Mouse (Mus musculus) ES-Bruce4 (cell line): Measurements from ENCODE around the gene Dock9. TPM values are rescaled to one million over a fixed set of nuclear protein-coding genes. Genes with fewer than 3 reads are reported as not detected.

Source experiments
- H3K27ac ChIP-seq: 2 replicates; pipeline ENCODE4 v1.5.1; 2012; ENCODE audit warnings: low read length, inconsistent platforms; ENCODE audit not compliant: insufficient read depth
- H3K27me3 ChIP-seq: 2 replicates; pipeline ENCODE4 v1.6.1; 2012; ENCODE audit warnings: mild to moderate bottlenecking, low read length, inconsistent platforms; ENCODE audit not compliant: control insufficient read depth, poor library complexity, insufficient read depth, severe bottlenecking
- H3K36me3 ChIP-seq: 2 replicates; pipeline ENCODE4 v1.6.1; 2012; ENCODE audit warnings: inconsistent platforms, mild to moderate bottlenecking, low read length, moderate library complexity; ENCODE audit not compliant: control insufficient read depth, poor library complexity, insufficient read depth, severe bottlenecking
- H3K4me1 ChIP-seq: one replicate; pipeline ENCODE4 v1.8.1; 2011; ENCODE audit warnings: low read length; ENCODE audit not compliant: control insufficient read depth, insufficient read depth
- H3K4me3 ChIP-seq: 2 replicates; pipeline ENCODE4 v1.5.1; 2011; ENCODE audit warnings: low read depth, mild to moderate bottlenecking, low read length
- H3K9ac ChIP-seq: 2 replicates; pipeline ENCODE4 v1.6.1; 2012; ENCODE audit warnings: low read depth, mild to moderate bottlenecking, inconsistent platforms; ENCODE audit not compliant: poor library complexity, severe bottlenecking
- H3K9me3 ChIP-seq: replicated peaks from 2 replicates; pipeline ENCODE4 v1.6.1; 2012; ENCODE audit warnings: mild to moderate bottlenecking, low read length, inconsistent platforms; ENCODE audit not compliant: control insufficient read depth, poor library complexity, insufficient read depth, severe bottlenecking
- CTCF ChIP-seq: IDR thresholded peaks from one replicate; pipeline ENCODE4 v1.8.1; 2011; ENCODE audit warnings: low read depth, low read length
- EP300 ChIP-seq: IDR thresholded peaks from 2 replicates; pipeline ENCODE4 v1.6.1; 2011; ENCODE audit warnings: low read depth, low read length; ENCODE audit not compliant: insufficient read depth
- POLR2A ChIP-seq: IDR thresholded peaks from one replicate; pipeline ENCODE4 v1.8.1; 2011; ENCODE audit warnings: low read length; ENCODE audit not compliant: insufficient read depth
- polyA plus RNA-seq: library from polyadenylated mRNA; stranded (reverse); fragments of >200 nt; gene quantifications from 2 replicates; pipeline ENCODE4 v1.2.4, GENCODE M21; 2011; ENCODE audit warnings: low read depth; ENCODE audit not compliant: missing spikeins, insufficient read depth, insufficient read length

Dock9 gene
- polyA plus RNA-seq, 1 experiment: 21.0 TPM

DNA sequence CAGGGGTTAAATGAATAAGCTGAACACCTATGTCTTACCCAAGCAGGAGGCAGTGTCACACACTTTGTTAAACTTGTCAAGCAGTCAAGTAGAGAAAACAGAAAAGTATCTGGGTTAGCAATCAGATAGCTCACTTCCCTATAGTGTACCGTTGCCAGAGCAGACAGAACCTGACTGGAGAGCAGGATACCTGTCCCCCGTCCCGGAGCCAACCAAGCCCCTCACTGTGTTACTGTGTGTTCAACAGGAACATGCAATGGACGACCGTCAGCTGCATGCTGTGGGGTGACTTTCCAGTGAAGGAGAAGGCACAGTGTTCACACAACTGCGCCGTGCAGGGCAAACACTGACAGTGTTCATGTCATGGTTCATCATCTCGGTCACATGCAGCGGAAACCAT lies 205.3 kb downstream of the Dock9 start:
- no peaks in the 10 kb centered on the region for H3K36me3 ChIP-seq

DNA sequence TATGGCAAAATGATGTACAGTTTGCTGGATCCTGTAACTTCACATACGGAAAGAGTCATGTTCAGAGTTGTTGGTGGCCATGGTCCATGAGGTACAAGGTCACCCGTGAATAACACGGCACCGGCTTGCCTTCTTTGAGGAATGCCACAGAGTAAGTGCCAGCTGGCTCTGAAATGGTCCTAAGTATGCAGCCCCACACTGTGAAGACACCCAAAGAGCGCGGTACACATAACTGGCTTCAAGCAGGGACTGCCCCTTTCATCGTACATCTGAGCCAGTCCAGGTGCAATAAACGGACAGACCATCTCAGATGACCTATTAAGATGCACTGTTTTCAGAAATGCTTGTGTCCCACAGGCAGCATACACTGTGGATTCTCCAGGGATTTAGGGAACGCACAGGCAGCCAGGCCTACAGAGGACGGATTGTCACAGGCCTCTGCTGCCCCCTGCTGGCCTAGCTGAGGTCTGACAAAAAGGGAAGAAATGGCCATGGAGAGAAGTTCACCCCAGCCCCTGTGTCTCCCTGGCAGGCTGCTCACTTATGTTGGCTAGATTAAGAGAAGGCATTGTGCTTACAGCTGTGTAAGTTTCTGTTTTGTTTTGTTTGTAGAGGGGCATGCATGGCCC lies 208.4 kb downstream of the Dock9 start:
- Histone ChIP-seq H3K27me3 (no peaks in the 10 kb centered on the region), H3K36me3 (no peaks in the 10 kb centered on the region), H3K4me1 (no peaks in the 10 kb centered on the region), H3K9me3 (no peaks in the 10 kb centered on the region), H3K9ac (no peak overlapping the region), H3K4me3 (no peak overlapping the region), H3K27ac (no peak overlapping the region)
- TF ChIP-seq CTCF (peak; percentile 95), EP300 (no peak)

More for the DNA sequence above, 205.3 kb downstream of the Dock9 start:
- TF ChIP-seq POLR2A (no peak), CTCF (no peak), EP300 (no peak)
- Histone ChIP-seq H3K9me3 (no peaks in the 10 kb centered on the region), H3K4me1 (no peaks in the 10 kb centered on the region), H3K27ac (no peak overlapping the region), H3K4me3 (no peak overlapping the region), H3K9ac (no peak overlapping the region), H3K27me3 (no peaks in the 10 kb centered on the region)

DNA sequence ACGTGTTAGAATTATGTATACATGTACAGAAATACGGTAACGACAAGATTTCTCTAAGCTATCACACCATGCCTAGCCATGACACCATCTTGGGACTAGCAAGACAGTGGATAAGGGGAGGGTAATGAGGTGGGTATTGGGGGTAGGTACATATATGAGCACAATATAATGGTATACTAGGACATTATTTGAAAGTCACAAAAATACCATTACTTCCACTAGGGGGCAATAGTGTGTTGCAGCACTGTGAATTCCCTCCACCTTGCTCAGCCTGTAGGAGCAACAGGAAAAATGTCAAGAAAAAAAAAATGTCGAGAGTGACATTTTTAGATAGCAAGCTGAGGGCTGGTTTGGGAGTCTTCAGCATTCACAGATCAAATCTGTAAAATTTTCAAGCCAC lies 209.2 kb downstream of the Dock9 start:
- Histone ChIP-seq H3K9me3 (no peaks in the 10 kb centered on the region), H3K9ac (no peak overlapping the region), H3K36me3 (no peaks in the 10 kb centered on the region), H3K4me1 (no peaks in the 10 kb centered on the region), H3K4me3 (no peak overlapping the region), H3K27ac (no peak overlapping the region), H3K27me3 (no peaks in the 10 kb centered on the region)
- TF ChIP-seq CTCF (no peak), EP300 (no peak), POLR2A (no peak)

DNA sequence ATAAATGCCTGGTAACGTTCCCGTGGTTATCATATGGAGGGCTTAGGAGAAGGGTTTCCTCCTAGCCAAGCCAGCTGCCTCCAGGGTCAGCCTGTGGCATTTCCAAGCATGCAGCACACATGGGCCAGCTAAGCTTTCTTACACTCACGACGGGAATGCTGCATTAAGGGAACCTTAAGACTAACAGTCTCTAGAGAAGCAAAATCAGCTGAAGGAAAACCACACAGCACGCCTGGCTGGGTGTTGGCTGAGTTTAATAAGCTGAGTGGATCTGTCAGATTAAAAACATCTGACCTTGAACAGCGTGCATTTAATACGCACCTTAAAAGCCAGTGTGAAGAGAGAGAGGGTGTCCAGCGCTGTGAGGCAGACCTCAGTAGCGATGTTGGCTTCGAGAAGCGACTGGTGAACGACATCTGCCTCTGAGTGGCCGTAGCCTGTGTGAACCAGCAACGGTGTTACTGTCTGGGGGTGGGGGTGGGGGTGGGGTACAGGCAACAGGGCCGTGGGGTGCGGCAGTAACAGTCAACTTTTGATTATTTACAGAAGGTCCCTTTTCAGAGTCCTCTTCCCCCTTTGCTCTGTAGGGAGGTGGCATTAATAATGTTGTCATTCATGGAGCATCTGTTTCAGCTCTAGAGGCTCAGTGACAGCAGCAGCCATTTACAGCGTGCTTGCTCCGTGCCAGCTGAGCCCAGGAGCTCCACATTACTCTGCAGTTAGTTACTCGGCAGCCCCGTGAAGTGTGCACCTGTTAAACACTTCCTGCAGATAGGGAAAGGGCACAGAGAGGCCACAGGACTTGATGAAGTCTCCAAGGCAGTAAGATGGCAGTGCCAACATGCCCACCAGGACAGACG lies 211.5 kb downstream of the Dock9 start:
- Histone ChIP-seq H3K4me3 (no peak overlapping the region), H3K27me3 (no peaks in the 10 kb centered on the region), H3K36me3 (no peaks in the 10 kb centered on the region), H3K4me1 (no peaks in the 10 kb centered on the region), H3K27ac (no peak overlapping the region), H3K9me3 (no peaks in the 10 kb centered on the region), H3K9ac (no peak overlapping the region)
- TF ChIP-seq EP300: no peak
- no peak for TF ChIP-seq POLR2A
- no peak for TF ChIP-seq CTCF

DNA sequence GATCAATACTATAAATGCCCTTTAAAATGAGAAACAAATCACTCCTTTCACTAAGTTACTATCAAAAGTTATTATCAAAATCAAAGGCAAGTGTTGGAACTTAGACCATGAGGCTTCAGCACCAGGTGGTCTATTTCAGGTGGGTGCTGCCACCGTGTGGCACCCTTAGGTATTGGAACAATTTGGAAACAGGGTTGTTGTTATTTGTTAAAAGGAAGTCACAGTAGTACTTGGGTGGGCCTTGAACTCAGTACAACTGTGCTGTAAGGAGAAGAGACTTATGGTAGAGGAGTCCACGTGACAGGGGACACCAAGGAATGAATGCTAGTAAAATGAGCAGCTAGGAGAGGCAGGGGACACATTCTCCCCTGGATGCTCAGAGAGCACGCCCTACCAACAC lies 218.6 kb downstream of the Dock9 start:
- H3K4me1 ChIP-seq: no peaks in the 10 kb centered on the region
- no peaks in the 10 kb centered on the region for H3K36me3 ChIP-seq
- TF ChIP-seq EP300 (no peak), CTCF (peak; percentile 78), POLR2A (no peak)
- no peaks in the 10 kb centered on the region for H3K9me3 ChIP-seq
- H3K27me3 ChIP-seq: no peaks in the 10 kb centered on the region
- no peak overlapping the region for H3K27ac ChIP-seq
- no peak overlapping the region for H3K9ac ChIP-seq
- H3K4me3 ChIP-seq: no peak overlapping the region

DNA sequence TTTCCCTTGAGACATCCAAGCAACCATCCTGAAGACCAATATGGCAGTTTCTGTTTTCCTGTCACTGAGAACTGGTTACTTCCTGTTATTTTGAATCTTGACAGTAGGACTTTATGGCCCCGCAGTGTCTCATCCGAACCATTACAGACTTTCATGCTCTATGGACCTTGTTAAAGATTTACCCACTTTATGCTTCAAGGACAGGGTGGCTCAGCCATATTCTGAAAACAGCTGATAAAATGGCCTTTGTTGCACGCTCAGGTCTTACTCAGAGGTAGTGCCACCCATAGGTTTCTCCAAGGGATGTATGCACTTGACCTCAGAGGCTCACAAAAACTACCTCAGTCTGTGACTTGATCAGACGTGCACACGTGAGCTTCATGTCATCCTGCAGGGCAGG lies 224.2 kb downstream of the Dock9 start:
- Histone ChIP-seq H3K27ac (no peak overlapping the region), H3K4me1 (no peaks in the 10 kb centered on the region), H3K36me3 (no peaks in the 10 kb centered on the region), H3K4me3 (no peak overlapping the region), H3K9ac (no peak overlapping the region), H3K27me3 (no peaks in the 10 kb centered on the region), H3K9me3 (no peaks in the 10 kb centered on the region)
- TF ChIP-seq EP300 (no peak), CTCF (no peak), POLR2A (no peak)
